Mouse (Mus musculus): ENCODE measurements around the gene Pde4d. TPM values are rescaled to one million over a fixed set of nuclear protein-coding genes. Genes with fewer than 3 reads are reported as not detected.

The Pde4d gene
- polyA plus RNA-seq, 1 experiment from 2014 or later = 13.6 TPM

- peak; percentile 17 for DNase-seq (ENCODE audit: low spot score)
- ATAC-seq (ENCODE audit: low read depth) = no peak
Measured at GRCm38 (mm10) chr13:109546337-109546736, 1096.6 kb downstream of the Pde4d start.

GRCm38 (mm10) chr13:109547006-109547587 is 1097.3 kb downstream of the Pde4d start:
- Histone ChIP-seq H3K4me2 (ENCODE audit: low read depth, low read length) (no peak overlapping the region), H3K9me3 (ENCODE audit: control insufficient read depth, low read length) (no peaks in the 10 kb centered on the region), H3K36me3 (ENCODE audit: control insufficient read depth, insufficient read depth, low read length) (no peaks in the 10 kb centered on the region), H3K27ac (replicated peaks; ENCODE audit: low read depth, low read length) (no peak overlapping the region), H3K9ac (ENCODE audit: low read depth, low read length) (no peak overlapping the region), H3K4me1 (ENCODE audit: control insufficient read depth, insufficient read depth, low read length) (no peaks in the 10 kb centered on the region), H3K27me3 (replicated peaks; ENCODE audit: control insufficient read depth, insufficient read depth, low read length) (no peaks in the 10 kb centered on the region), H3K4me3 (ENCODE audit: low read depth, low read length) (no peak overlapping the region)
- ATAC-seq (ENCODE audit: low read depth) (no peak), DNase-seq (ENCODE audit: low spot score) (no peak)
- WGBS = 78% methylated on average over 10 of the region's 10 CpGs

More at GRCm38 (mm10) chr13:109546337-109546736, 1096.6 kb downstream of the Pde4d start:
- Histone ChIP-seq H3K4me2 (ENCODE audit: low read depth, low read length) (peak overlapping the region; percentile 20; the same call in 1 of the 2 replicates), H3K36me3 (ENCODE audit: control insufficient read depth, insufficient read depth, low read length) (no peaks in the 10 kb centered on the region), H3K27me3 (replicated peaks; ENCODE audit: control insufficient read depth, insufficient read depth, low read length) (no peaks in the 10 kb centered on the region), H3K9me3 (ENCODE audit: control insufficient read depth, low read length) (no peaks in the 10 kb centered on the region), H3K4me1 (ENCODE audit: control insufficient read depth, insufficient read depth, low read length) (no peaks in the 10 kb centered on the region), H3K27ac (replicated peaks; ENCODE audit: low read depth, low read length) (no peak overlapping the region), H3K4me3 (ENCODE audit: low read depth, low read length) (no peak overlapping the region), H3K9ac (ENCODE audit: low read depth, low read length) (no peak overlapping the region)
- 69% methylated on average over 18 of the region's 18 CpGs for WGBS

- DNase-seq (ENCODE audit: low spot score) (peak; percentile 93), ATAC-seq (ENCODE audit: low read depth) (peak; percentile 85)
- Histone ChIP-seq H3K27ac (replicated peaks; ENCODE audit: low read depth, low read length) (no peak overlapping the region), H3K36me3 (ENCODE audit: control insufficient read depth, insufficient read depth, low read length) (no peaks in the 10 kb centered on the region), H3K4me3 (ENCODE audit: low read depth, low read length) (no peak overlapping the region), H3K27me3 (replicated peaks; ENCODE audit: control insufficient read depth, insufficient read depth, low read length) (no peaks in the 10 kb centered on the region), H3K9me3 (ENCODE audit: control insufficient read depth, low read length) (no peaks in the 10 kb centered on the region), H3K4me1 (ENCODE audit: control insufficient read depth, insufficient read depth, low read length) (no peaks in the 10 kb centered on the region), H3K9ac (ENCODE audit: low read depth, low read length) (no peak overlapping the region), H3K4me2 (ENCODE audit: low read depth, low read length) (no peak overlapping the region)
- 32% methylated on average over 6 of the region's 6 CpGs for WGBS
Measured at GRCm38 (mm10) chr13:109547700-109548099, 1098.0 kb downstream of the Pde4d start.

- H3K27ac ChIP-seq (replicated peaks; ENCODE audit: low read depth, low read length) = no peak overlapping the region
- H3K4me2 ChIP-seq (ENCODE audit: low read depth, low read length) = no peak overlapping the region
- no peak overlapping the region for H3K9ac ChIP-seq (ENCODE audit: low read depth, low read length)
- no peaks in the 10 kb centered on the region for H3K27me3 ChIP-seq (replicated peaks; ENCODE audit: control insufficient read depth, insufficient read depth, low read length)
- no peaks in the 10 kb centered on the region for H3K36me3 ChIP-seq (ENCODE audit: control insufficient read depth, insufficient read depth, low read length)
- H3K9me3 ChIP-seq (ENCODE audit: control insufficient read depth, low read length) = no peaks in the 10 kb centered on the region
- ATAC-seq (ENCODE audit: low read depth) (no peak), DNase-seq (ENCODE audit: low spot score) (no peak)
- 66% methylated on average over 5 of the region's 5 CpGs for WGBS
- H3K4me1 ChIP-seq (ENCODE audit: control insufficient read depth, insufficient read depth, low read length) = no peaks in the 10 kb centered on the region
- H3K4me3 ChIP-seq (ENCODE audit: low read depth, low read length) = no peak overlapping the region
Measured at GRCm38 (mm10) chr13:109548263-109548662, 1098.5 kb downstream of the Pde4d start.

- H3K36me3 ChIP-seq (ENCODE audit: control insufficient read depth, insufficient read depth, low read length) = no peaks in the 10 kb centered on the region
- ATAC-seq (ENCODE audit: low read depth) = no peak
- WGBS = 70% methylated on average over 11 of the region's 11 CpGs
- H3K4me1 ChIP-seq (ENCODE audit: control insufficient read depth, insufficient read depth, low read length) = no peaks in the 10 kb centered on the region
- H3K27me3 ChIP-seq (replicated peaks; ENCODE audit: control insufficient read depth, insufficient read depth, low read length) = no peaks in the 10 kb centered on the region
- H3K4me2 ChIP-seq (ENCODE audit: low read depth, low read length) = no peak overlapping the region
- no peak overlapping the region for H3K4me3 ChIP-seq (ENCODE audit: low read depth, low read length)
- H3K9me3 ChIP-seq (ENCODE audit: control insufficient read depth, low read length) = no peaks in the 10 kb centered on the region
- H3K27ac ChIP-seq (replicated peaks; ENCODE audit: low read depth, low read length) = no peak overlapping the region
- DNase-seq (ENCODE audit: low spot score) = no peak
- no peak overlapping the region for H3K9ac ChIP-seq (ENCODE audit: low read depth, low read length)
Measured at GRCm38 (mm10) chr13:109548771-109549555, 1099.2 kb downstream of the Pde4d start.

GRCm38 (mm10) chr13:109551836-109552235 is 1102.1 kb downstream of the Pde4d start:
- Histone ChIP-seq H3K4me1 (ENCODE audit: control insufficient read depth, insufficient read depth, low read length) (no peaks in the 10 kb centered on the region), H3K4me3 (ENCODE audit: low read depth, low read length) (no peak overlapping the region), H3K9ac (ENCODE audit: low read depth, low read length) (no peak overlapping the region), H3K4me2 (ENCODE audit: low read depth, low read length) (no peak overlapping the region), H3K36me3 (ENCODE audit: control insufficient read depth, insufficient read depth, low read length) (no peaks in the 10 kb centered on the region), H3K27me3 (replicated peaks; ENCODE audit: control insufficient read depth, insufficient read depth, low read length) (no peaks in the 10 kb centered on the region), H3K9me3 (ENCODE audit: control insufficient read depth, low read length) (no peaks in the 10 kb centered on the region), H3K27ac (replicated peaks; ENCODE audit: low read depth, low read length) (no peak overlapping the region)
- DNase-seq (ENCODE audit: low spot score) (no peak), ATAC-seq (ENCODE audit: low read depth) (no peak)
- 78% methylated on average over 3 of the region's 3 CpGs for WGBS

GRCm38 (mm10) chr13:109555513-109555912 is 1105.8 kb downstream of the Pde4d start:
- H3K9ac ChIP-seq (ENCODE audit: low read depth, low read length) = no peak overlapping the region
- 81% methylated on average over 5 of the region's 5 CpGs for WGBS

GRCm38 (mm10) chr13:109556853-109557252 is 1107.1 kb downstream of the Pde4d start:
- no peaks in the 10 kb centered on the region for H3K36me3 ChIP-seq (ENCODE audit: control insufficient read depth, insufficient read depth, low read length)
- H3K27ac ChIP-seq (replicated peaks; ENCODE audit: low read depth, low read length) = no peak overlapping the region
- no peaks in the 10 kb centered on the region for H3K9me3 ChIP-seq (ENCODE audit: control insufficient read depth, low read length)
- no peak overlapping the region for H3K4me3 ChIP-seq (ENCODE audit: low read depth, low read length)
- WGBS = 86% methylated on average over 4 of the region's 4 CpGs
- H3K27me3 ChIP-seq (replicated peaks; ENCODE audit: control insufficient read depth, insufficient read depth, low read length) = no peaks in the 10 kb centered on the region
- no peak overlapping the region for H3K4me2 ChIP-seq (ENCODE audit: low read depth, low read length)
- no peak overlapping the region for H3K9ac ChIP-seq (ENCODE audit: low read depth, low read length)
- H3K4me1 ChIP-seq (ENCODE audit: control insufficient read depth, insufficient read depth, low read length) = no peaks in the 10 kb centered on the region
- DNase-seq (ENCODE audit: low spot score) = no peak
- no peak for ATAC-seq (ENCODE audit: low read depth)

More at GRCm38 (mm10) chr13:109555513-109555912, 1105.8 kb downstream of the Pde4d start:
- Histone ChIP-seq H3K4me3 (ENCODE audit: low read depth, low read length) (no peak overlapping the region), H3K27me3 (replicated peaks; ENCODE audit: control insufficient read depth, insufficient read depth, low read length) (no peaks in the 10 kb centered on the region), H3K4me2 (ENCODE audit: low read depth, low read length) (no peak overlapping the region), H3K4me1 (ENCODE audit: control insufficient read depth, insufficient read depth, low read length) (no peaks in the 10 kb centered on the region), H3K36me3 (ENCODE audit: control insufficient read depth, insufficient read depth, low read length) (no peaks in the 10 kb centered on the region), H3K9me3 (ENCODE audit: control insufficient read depth, low read length) (no peaks in the 10 kb centered on the region), H3K27ac (replicated peaks; ENCODE audit: low read depth, low read length) (no peak overlapping the region)
- DNase-seq (ENCODE audit: low spot score) = no peak
- no peak for ATAC-seq (ENCODE audit: low read depth)

All from embryonic facial prominence, embryonic 14.5 days (tissue).